Mouse (Mus musculus) forebrain, embryonic 12.5 days (tissue): ENCODE results near the gene Itpr3. TPM values are rescaled to one million over a fixed set of nuclear protein-coding genes. Genes with fewer than 3 reads are reported as not detected.

Experiments used
- microRNA-seq: library from miRNA; unstranded; fragments of <30 nt; microRNA quantifications from one replicate; pipeline ENCODE4, GENCODE M21; 2017
- polyA plus RNA-seq: library from polyadenylated mRNA; unstranded; fragments of >200 nt; fragmentation: Nextera tagmentation; extraction: Ambion mirVana; gene quantifications from 2 replicates; pipeline ENCODE4 v1.2.1, GENCODE M21; 2016

The Itpr3 gene
- polyA plus RNA-seq, 1 experiment from 2014 or later: 1.6 TPM

Small RNAs within 50 kb of the gene (microRNA-seq; reads per million reads assigned to microRNA genes)
- gene Mir7677: not detected

Other genes with a start within 250 kb of the Itpr3 start
- not detected in 2 replicates for gene Nkx2-5, start 212.3 kb upstream of the Itpr3 start, polyA plus RNA-seq
- gene Kifc5b, start 140.2 kb upstream of the Itpr3 start, polyA plus RNA-seq: 9.7 and 9.8 TPM in 2 replicates
- gene Phf1, start 124.3 kb upstream of the Itpr3 start, polyA plus RNA-seq: 8.6 and 8.8 TPM in 2 replicates
- 155 and 161 TPM in 2 replicates for gene Cuta, start 117.7 kb upstream of the Itpr3 start, polyA plus RNA-seq
- 3.9 and 4.8 TPM in 2 replicates for gene Syngap1, start 116.1 kb upstream of the Itpr3 start, polyA plus RNA-seq
- gene Zbtb9, start 84.1 kb upstream of the Itpr3 start, polyA plus RNA-seq: 18.9 and 20.0 TPM in 2 replicates
- 3.0 and 3.1 TPM in 2 replicates for gene Bak1, start 28.3 kb upstream of the Itpr3 start, polyA plus RNA-seq
- gene Uqcc2, start 76.6 kb downstream of the Itpr3 start, polyA plus RNA-seq: 274 and 306 TPM in 2 replicates
- gene Ip6k3, start 110.5 kb downstream of the Itpr3 start, polyA plus RNA-seq: 0.13 TPM in 1 of 2 replicates, not detected in the other
- gene Lemd2, start 147.2 kb downstream of the Itpr3 start, polyA plus RNA-seq: 30.6 and 30.8 TPM in 2 replicates